Mouse (Mus musculus): ENCODE measurements around the gene Wdr46. TPM values are rescaled to one million over a fixed set of nuclear protein-coding genes. Genes with fewer than 3 reads are reported as not detected.

The Wdr46 gene
- total RNA-seq, 4 experiments from 2014 or later = 30.0 to 43.8 (median 35.1) TPM

- DNase-seq = no peak
These were observed 12.4 kb downstream of the Wdr46 start for GRCm38 (mm10) chr17:33952879-33953278.

GRCm38 (mm10) chr17:33953310-33953709 is 12.8 kb downstream of the Wdr46 start:
- DNase-seq = no peak

- DNase-seq = no peak
These were observed 13.6 kb downstream of the Wdr46 start for GRCm38 (mm10) chr17:33953961-33954565.

GRCm38 (mm10) chr17:33954646-33955554 is 14.4 kb downstream of the Wdr46 start:
- DNase-seq = no peak

GRCm38 (mm10) chr17:33955555-33956214 is 15.2 kb downstream of the Wdr46 start, which contains the start of the genes Vps52 and Rps18:
Gene Vps52 (plus strand): TSS chr17:33955812.
Gene Rps18 (minus strand): TSS chr17:33956001.
- DNase-seq = peak; percentile 96

GRCm38 (mm10) chr17:33956336-33956735 is 15.9 kb downstream of the Wdr46 start:
- no peak for DNase-seq

- no peak for DNase-seq
These were observed 17.0 kb downstream of the Wdr46 start for GRCm38 (mm10) chr17:33957493-33957892.

- DNase-seq = no peak
These were observed 18.0 kb downstream of the Wdr46 start for GRCm38 (mm10) chr17:33958451-33958850.

GRCm38 (mm10) chr17:33959135-33959534 is 18.7 kb downstream of the Wdr46 start:
- DNase-seq = no peak

- DNase-seq = no peak
These were observed 19.5 kb downstream of the Wdr46 start for GRCm38 (mm10) chr17:33959948-33960347.

- DNase-seq = no peak
These were observed 22.4 kb downstream of the Wdr46 start for GRCm38 (mm10) chr17:33962876-33963275.

GRCm38 (mm10) chr17:33965082-33965845 is 24.8 kb downstream of the Wdr46 start:
- DNase-seq = no peak

GRCm38 (mm10) chr17:33965846-33966550 is 25.5 kb downstream of the Wdr46 start:
- DNase-seq = no peak

- DNase-seq = no peak
These were observed 28.0 kb downstream of the Wdr46 start for GRCm38 (mm10) chr17:33968489-33968888.

GRCm38 (mm10) chr17:33968927-33969326 is 28.5 kb downstream of the Wdr46 start:
- DNase-seq = no peak

GRCm38 (mm10) chr17:33969394-33969793 is 28.9 kb downstream of the Wdr46 start:
- no peak for DNase-seq

- DNase-seq = no peak
These were observed 32.2 kb downstream of the Wdr46 start for GRCm38 (mm10) chr17:33972691-33973090.

GRCm38 (mm10) chr17:33973572-33973971 is 33.1 kb downstream of the Wdr46 start:
- no peak for DNase-seq

- DNase-seq = no peak
These were observed 37.5 kb downstream of the Wdr46 start for GRCm38 (mm10) chr17:33977861-33978557.

GRCm38 (mm10) chr17:33978631-33979031 is 38.2 kb downstream of the Wdr46 start:
- DNase-seq = peak; percentile 87

- no peak for DNase-seq
These were observed 39.1 kb downstream of the Wdr46 start for GRCm38 (mm10) chr17:33979512-33980050.
